Mouse (Mus musculus) WW6 (cell line): ENCODE data around the gene Palld.

Experiments used
- DNase-seq: peaks from one replicate; pipeline ENCODE4 v3.0.0-alpha.2; 2013; ENCODE audit warnings: low read depth, low spot score

Gene Palld

GRCm38 (mm10) chr8:61866920-61867319 is 35.6 kb downstream of the Palld start:
- no peak for DNase-seq

DNA sequence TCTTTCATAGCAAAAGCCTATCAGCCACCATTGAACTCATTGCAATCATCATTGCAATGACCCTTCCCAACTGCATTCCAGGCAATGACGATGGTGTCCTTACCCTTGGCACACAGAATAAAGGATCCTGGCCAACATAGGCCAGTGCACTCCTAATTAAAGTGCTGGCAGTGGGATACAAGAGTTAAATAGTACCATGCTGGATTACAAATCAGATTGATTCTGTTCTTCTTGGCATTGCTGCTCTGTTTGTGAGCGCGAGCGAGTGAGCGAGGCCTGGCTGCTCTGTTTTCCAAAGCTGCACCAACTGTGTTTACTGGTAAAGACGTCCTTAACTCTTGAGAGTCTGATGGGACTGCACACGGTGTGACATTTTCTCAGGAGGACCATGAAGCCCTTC is 37.1 kb downstream of the Palld start:
- DNase-seq, result no peak

DNA sequence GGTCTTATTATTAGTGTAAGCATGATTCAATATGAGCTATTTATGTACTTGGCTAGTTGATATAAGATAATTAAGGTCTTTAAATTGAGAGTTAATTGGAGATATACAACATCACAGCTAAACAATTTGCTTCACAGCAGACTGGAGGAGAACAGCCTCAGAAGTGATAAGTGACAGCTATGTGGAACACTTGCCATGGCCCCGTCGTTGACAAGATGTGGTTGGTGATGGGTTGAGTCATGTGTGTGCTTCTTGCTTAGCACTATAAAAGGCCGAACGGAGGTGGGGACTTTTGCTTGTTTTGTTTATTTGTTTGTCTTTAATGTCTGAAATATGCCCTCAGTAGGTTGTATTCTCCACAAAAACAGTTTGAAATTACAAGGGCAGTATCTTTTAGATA is 51.2 kb downstream of the Palld start:
- DNase-seq, result no peak

DNA sequence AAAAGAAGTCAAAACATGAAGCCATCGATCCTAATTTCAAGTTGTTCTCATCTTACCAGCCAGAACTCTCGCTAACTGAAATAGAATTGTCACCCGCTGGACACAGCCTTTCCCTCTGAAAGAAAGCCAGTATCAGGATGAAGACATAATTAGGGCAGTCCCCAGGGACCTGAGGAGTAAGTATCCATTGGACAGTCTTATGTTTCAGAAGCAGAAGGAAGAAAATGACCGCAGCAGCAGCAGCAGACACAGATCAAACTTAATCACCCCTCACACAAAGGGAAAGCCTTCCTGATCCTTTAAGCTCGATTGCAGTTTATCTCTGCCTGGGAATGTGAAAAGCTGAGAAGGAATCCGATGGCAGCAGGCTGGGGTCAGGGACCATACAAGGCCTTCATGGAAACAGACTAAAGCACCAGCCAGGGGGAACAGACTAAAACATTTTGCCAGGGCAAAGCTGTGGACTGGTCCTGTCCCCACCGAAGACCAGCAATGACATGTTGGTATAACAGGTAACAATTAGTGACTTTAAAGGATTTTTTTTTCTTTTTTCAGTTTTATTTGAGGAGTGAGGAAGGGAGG is 53.8 kb downstream of the Palld start:
- no peak for DNase-seq

DNA sequence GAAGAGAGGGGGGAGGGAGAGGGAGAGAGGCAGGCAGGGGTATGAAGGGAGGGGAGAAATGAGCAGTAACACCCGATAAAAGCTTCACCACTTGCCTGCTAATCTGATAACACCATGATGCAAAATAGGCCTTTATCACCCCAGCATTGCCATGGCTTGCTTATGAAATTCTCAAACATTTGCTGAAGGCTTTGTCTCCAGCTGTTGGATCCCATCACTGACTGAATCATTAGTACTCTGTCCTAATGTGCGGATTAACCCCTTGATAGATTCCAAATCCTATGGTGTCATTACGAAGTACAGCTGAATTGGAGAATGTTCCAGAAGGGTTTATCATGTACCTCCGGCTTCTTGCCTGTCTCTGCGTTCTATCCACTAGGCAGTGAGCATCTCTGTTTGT is 55.0 kb downstream of the Palld start:
- DNase-seq, result no peak

- DNase-seq, result no peak
Measured at GRCm38 (mm10) chr8:61844992-61845391, 57.5 kb downstream of the Palld start.

DNA sequence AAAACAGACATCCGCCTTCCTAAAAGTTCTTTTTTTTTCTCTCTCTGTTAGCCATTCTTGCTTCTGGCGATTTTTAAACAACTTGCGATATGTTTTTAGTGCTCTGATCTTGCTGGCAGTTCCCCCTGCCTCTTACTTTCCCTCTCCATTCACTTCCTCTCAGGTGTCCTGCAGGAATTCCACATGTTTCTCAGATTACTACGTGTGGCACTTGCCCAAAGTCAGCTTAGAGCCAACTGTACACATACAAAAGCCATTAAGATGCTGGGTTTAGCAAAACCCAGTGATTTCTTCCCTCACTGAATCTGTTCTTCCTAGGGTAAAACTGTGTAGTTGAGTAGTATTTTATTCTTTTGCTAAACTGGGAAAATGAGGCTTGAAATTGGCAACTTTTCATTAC is 57.9 kb downstream of the Palld start:
- no peak for DNase-seq

GRCm38 (mm10) chr8:61843776-61844175 is 58.7 kb downstream of the Palld start:
- no peak for DNase-seq

DNA sequence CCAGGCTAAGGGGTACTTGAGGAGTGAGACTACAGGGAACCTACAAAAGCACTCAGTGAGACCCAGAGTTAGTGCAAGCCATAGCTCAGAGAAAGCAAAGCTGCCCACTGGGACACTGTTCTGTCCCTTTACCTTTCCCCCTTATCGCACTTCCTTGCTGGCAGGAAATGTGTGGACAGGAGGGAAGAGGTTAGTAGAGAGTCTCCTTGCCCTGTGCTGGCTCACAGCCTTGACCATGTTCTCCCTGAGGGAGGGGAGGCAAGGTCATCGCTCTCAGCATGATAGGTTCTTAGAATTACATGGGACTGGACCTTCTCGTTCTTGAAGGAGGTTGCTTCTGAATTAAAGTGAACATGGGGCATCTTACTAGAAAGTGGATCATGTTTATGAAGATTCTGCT is 69.3 kb downstream of the Palld start:
- DNase-seq, result no peak

GRCm38 (mm10) chr8:61831944-61832343 is 70.5 kb downstream of the Palld start:
- no peak for DNase-seq

DNA sequence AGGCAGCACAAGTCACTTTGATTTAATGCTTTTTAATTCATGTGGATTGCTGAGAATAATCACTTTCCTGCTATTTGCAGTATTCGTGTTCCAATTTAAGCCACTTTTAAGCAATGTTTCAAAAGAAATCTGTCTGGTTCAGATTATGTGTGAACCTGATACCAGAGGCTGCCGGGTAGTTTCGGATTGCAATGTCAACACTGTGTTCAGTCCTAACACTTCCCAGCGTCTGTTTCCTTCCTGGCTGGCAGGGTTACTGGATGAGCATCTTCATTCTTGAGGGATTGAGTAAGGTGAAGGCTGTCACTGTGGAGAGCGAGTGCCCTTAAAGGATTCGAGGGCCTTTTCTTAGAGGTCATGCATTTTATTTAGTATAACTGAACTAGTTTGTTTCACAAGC is 71.7 kb downstream of the Palld start:
- DNase-seq, result no peak

- no peak for DNase-seq
Measured at GRCm38 (mm10) chr8:61824563-61824962, 77.9 kb downstream of the Palld start.

- DNase-seq, result no peak
Measured at GRCm38 (mm10) chr8:61823157-61823556, 79.3 kb downstream of the Palld start.

- DNase-seq, result no peak
Measured at GRCm38 (mm10) chr8:61803764-61804163, 98.7 kb downstream of the Palld start.

DNA sequence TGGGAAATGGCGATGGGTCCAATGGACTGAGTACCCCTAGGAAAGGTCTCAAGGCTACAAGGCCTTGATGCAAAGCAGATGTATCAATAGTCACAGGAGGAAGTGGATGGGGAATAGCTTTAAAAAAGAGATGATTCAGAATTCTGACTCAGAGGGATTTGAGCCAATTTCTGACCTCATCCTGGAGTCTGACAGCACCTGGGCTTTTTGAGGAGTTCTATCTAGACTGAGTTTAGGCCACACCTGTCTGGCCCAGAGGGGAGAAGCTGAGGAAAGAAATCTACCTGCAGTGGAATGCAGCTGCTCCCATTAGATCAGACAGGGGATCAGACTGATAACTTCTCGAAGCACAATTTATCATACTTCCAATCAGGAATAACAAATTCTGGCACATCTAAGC is 99.7 kb downstream of the Palld start:
- no peak for DNase-seq

DNA sequence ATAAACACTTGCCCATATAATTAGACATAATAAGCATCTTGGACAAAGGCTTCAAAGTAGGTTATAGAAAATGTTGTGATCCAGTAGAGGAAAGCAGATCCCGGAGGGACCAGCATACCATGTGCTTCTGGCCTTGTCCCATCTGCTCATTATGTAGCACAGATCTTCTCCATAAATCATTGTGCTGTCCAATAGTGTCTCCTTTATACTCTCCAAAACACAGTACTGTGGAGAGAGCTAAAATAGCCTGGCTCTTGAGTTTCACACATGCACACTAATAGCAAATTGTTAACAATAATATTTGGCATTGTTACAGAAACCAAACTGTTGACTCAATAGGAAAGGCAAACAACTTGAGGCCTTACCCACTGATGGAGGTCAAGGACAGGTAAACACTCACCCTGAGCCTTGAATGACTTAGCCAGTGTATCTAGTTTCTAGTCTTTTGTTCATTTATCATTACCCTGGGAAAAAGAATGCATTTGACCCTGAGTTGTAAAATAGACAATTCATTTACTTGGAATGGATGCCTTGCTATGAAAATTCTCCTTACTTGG is 105.0 kb downstream of the Palld start:
- DNase-seq, result no peak

DNA sequence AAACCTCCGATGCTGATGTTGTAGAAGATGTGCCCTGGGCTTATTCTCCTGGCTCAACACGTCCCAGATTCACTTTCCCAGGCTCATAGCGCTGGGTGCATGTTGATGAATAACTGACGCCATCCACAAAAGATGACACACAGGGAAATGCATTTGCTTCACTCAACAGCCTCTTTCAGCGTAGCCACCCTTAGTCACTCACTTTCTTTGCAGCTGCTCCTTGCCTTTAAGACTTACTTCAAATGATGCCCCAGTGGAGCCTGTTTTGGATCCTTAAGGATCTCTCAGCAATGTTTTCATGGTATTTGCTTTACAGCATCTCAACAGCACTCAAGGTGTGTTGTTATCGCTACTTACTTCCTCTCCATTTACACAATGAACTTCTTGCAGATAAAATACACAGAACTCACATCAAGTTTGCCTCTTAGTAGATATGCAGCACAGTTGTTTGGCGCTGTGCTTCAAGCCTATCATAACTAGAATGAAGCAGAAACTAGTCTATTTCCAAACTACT is 105.9 kb downstream of the Palld start:
- DNase-seq, result no peak

DNA sequence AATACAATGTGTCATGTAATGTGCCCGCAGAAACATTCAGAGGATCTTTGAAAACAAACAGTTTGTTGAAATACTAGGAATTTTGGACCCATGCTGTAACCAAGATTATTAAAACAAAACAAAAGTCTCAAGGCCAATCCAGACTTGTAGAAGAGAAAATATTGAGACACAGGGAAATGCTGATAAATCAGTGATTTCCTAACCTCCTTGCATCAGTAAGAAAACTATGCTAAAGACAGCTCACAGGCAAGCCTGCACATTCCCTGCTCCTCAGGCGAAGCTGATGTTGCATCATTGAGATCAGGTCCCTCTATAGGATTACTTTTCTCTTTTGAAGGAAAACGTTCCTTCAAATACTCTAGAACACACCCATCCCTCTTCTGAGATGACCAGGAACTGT is 112.5 kb downstream of the Palld start:
- no peak for DNase-seq

DNA sequence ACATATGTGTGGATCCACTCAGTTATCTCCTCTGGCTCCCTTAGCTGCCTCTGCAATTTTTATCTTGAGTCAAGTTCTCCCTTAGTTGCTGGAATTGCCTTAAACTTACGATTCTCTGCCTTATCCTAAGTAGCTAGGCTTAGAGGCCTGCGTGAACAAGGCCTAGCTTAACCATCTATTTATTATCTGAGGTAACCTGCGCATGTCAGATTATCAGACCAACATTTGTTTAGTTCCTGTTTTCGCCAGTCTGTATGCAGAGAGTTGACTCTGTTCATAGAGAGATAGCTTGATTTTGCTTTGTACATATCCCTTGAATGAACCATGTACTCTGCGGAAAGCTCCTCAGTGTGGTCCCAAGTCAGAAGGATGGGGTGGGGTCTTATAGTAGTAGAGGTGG is 113.2 kb downstream of the Palld start:
- no peak for DNase-seq

DNA sequence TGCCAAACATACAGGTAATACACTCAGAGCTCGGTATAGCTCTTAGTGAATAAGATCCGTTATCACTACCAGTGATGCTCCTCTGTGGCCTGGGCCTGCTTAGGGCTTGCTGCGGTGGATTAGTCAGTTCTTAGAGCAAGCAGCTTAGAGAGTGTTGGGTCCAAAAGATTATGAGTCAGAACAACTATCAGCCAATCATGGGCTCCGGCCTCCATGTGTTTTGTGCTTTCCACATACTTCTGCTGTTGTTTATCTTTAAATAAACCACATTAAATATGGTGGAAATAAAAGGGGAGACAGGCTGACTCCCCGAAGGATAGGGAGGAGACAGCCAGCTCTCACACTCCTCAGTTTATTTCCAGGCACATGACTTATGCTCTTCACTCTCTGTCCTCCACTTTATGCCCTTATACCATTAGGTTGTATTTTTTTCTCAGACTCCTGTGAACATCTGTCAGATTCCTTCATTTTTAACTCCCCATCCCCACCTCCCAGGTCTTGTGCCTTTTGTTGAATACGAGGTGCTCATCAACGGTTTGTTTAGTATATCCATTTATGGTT is 119.5 kb downstream of the Palld start:
- DNase-seq, result no peak

GRCm38 (mm10) chr8:61780652-61781257 is 121.7 kb downstream of the Palld start:
- DNase-seq, result no peak

DNA sequence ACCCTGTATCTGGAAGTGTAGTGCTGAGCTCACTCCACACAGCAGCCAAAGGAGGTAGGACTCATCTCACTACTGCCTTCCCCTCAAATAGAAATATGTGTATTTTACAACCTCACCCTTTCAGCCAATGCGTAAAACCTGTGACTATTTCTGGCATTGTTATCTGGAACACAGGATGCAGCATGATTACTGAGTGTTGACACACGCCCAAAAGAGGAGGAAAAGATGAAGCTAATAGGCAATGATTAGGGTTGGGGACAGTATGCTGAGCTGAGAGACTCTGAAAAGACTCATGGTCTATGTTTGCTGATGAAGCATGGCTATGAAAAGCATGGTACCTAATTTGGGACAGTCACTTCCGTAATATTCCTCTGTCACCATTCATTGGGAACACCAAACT is 124.3 kb downstream of the Palld start:
- DNase-seq, result no peak

DNA sequence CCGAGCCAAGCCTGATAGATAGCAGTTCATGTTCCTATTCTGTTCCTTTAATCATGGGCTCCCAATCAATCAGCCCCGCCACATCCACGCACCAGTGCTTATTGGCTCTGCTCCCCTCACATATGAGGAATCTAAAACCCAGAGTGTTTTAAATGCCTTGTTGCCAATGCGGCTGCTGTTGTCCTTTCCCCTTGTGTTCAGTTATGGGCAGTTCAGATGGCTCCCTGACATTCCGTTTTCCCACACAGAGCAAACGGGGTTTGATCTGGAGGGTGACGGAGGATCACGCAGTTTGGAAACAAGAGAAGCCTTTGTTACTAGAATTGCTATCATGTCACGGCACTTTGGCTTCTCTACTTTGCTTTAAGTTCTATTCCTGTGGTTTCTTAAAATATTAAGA is 125.9 kb downstream of the Palld start:
- DNase-seq, result no peak
